Mouse (Mus musculus): ENCODE measurements around the gene Nabp2. TPM values are rescaled to one million over a fixed set of nuclear protein-coding genes. Genes with fewer than 3 reads are reported as not detected.

Gene Nabp2
- polyA plus RNA-seq, 1 experiment from 2014 or later: 60.1 TPM

GRCm38 (mm10) chr10:128400338-128400737 is 11.0 kb downstream of the Nabp2 start:
- 23% methylated on average over 5 of the region's 5 CpGs for WGBS
- Histone ChIP-seq H3K27ac (no peak overlapping the region), H3K4me3 (no peak overlapping the region), H3K9ac (no peak overlapping the region), H3K4me1 (peaks cover 13% of the 10 kb centered on the region), H3K9me3 (no peaks in the 10 kb centered on the region), H3K4me2 (no peak overlapping the region), H3K36me3 (peaks cover 25% of the 10 kb centered on the region), H3K27me3 (no peaks in the 10 kb centered on the region)
- no peak; the same call in 1 of the 2 replicates for ATAC-seq (ENCODE audit: insufficient number of reproducible peaks, low FRiP score, low TSS enrichment, low read depth)

- Histone ChIP-seq H3K36me3 (peaks cover 50% of the 10 kb centered on the region), H3K4me1 (peaks cover 17% of the 10 kb centered on the region), H3K27me3 (no peaks in the 10 kb centered on the region), H3K27ac (no peak overlapping the region), H3K9me3 (no peaks in the 10 kb centered on the region), H3K4me2 (no peak overlapping the region), H3K4me3 (no peak overlapping the region), H3K9ac (no peak overlapping the region)
- ATAC-seq (ENCODE audit: insufficient number of reproducible peaks, low FRiP score, low TSS enrichment, low read depth): no peak
- 57% methylated on average over 7 of the region's 7 CpGs for WGBS
Measured at GRCm38 (mm10) chr10:128397466-128397865, 13.8 kb downstream of the Nabp2 start.

GRCm38 (mm10) chr10:128396716-128397264 is 14.5 kb downstream of the Nabp2 start:
- Histone ChIP-seq H3K4me2 (no peak overlapping the region), H3K27ac (no peak overlapping the region), H3K4me3 (no peak overlapping the region), H3K9me3 (no peaks in the 10 kb centered on the region), H3K4me1 (peaks cover 17% of the 10 kb centered on the region), H3K36me3 (peaks cover 57% of the 10 kb centered on the region), H3K27me3 (no peaks in the 10 kb centered on the region), H3K9ac (no peak overlapping the region)
- 69% methylated on average over 10 of the region's 10 CpGs for WGBS
- ATAC-seq (ENCODE audit: insufficient number of reproducible peaks, low FRiP score, low TSS enrichment, low read depth): no peak

- 68% methylated on average over 11 of the region's 11 CpGs for WGBS
Measured at GRCm38 (mm10) chr10:128396017-128396673, 15.1 kb downstream of the Nabp2 start.

GRCm38 (mm10) chr10:128391850-128392249 is 19.4 kb downstream of the Nabp2 start:
- no peak overlapping the region for H3K4me3 ChIP-seq
- H3K4me1 ChIP-seq: peaks cover 7% of the 10 kb centered on the region
- no peak overlapping the region for H3K4me2 ChIP-seq
- WGBS: 85% methylated on average over 6 of the region's 6 CpGs
- H3K9ac ChIP-seq: no peak overlapping the region
- no peaks in the 10 kb centered on the region for H3K27me3 ChIP-seq
- H3K9me3 ChIP-seq: no peaks in the 10 kb centered on the region
- no peak for ATAC-seq (ENCODE audit: insufficient number of reproducible peaks, low FRiP score, low TSS enrichment, low read depth)
- peaks cover 97% of the 10 kb centered on the region for H3K36me3 ChIP-seq
- H3K27ac ChIP-seq: no peak overlapping the region

More at GRCm38 (mm10) chr10:128396017-128396673, 15.1 kb downstream of the Nabp2 start:
- Histone ChIP-seq H3K27ac (no peak overlapping the region), H3K4me3 (no peak overlapping the region), H3K9me3 (no peaks in the 10 kb centered on the region), H3K36me3 (peaks cover 64% of the 10 kb centered on the region), H3K9ac (no peak overlapping the region), H3K27me3 (no peaks in the 10 kb centered on the region), H3K4me2 (no peak overlapping the region), H3K4me1 (peaks cover 17% of the 10 kb centered on the region)
- ATAC-seq (ENCODE audit: insufficient number of reproducible peaks, low FRiP score, low TSS enrichment, low read depth): no peak

- peaks cover 4% of the 10 kb centered on the region for H3K4me1 ChIP-seq
- H3K36me3 ChIP-seq: peaks cover 97% of the 10 kb centered on the region
- H3K4me3 ChIP-seq: no peak overlapping the region
- no peak overlapping the region for H3K9ac ChIP-seq
- no peaks in the 10 kb centered on the region for H3K9me3 ChIP-seq
- H3K27ac ChIP-seq: no peak overlapping the region
- WGBS: 88% methylated on average over 12 of the region's 12 CpGs
- H3K27me3 ChIP-seq: no peaks in the 10 kb centered on the region
- no peak for ATAC-seq (ENCODE audit: insufficient number of reproducible peaks, low FRiP score, low TSS enrichment, low read depth)
- H3K4me2 ChIP-seq: no peak overlapping the region
Measured at GRCm38 (mm10) chr10:128390366-128390765, 20.9 kb downstream of the Nabp2 start.

- Histone ChIP-seq H3K36me3 (peaks cover 99% of the 10 kb centered on the region), H3K4me1 (peaks cover under 1% of the 10 kb centered on the region), H3K9ac (no peak overlapping the region), H3K4me3 (no peak overlapping the region), H3K4me2 (no peak overlapping the region), H3K27me3 (no peaks in the 10 kb centered on the region), H3K27ac (no peak overlapping the region), H3K9me3 (no peaks in the 10 kb centered on the region)
- 86% methylated on average over 6 of the region's 6 CpGs for WGBS
- no peak for ATAC-seq (ENCODE audit: insufficient number of reproducible peaks, low FRiP score, low TSS enrichment, low read depth)
Measured at GRCm38 (mm10) chr10:128389570-128389969, 21.7 kb downstream of the Nabp2 start.

GRCm38 (mm10) chr10:128388941-128389340 is 22.4 kb downstream of the Nabp2 start:
- Histone ChIP-seq H3K4me3 (no peak overlapping the region), H3K4me2 (no peak overlapping the region), H3K4me1 (no peaks in the 10 kb centered on the region), H3K27ac (no peak overlapping the region), H3K27me3 (no peaks in the 10 kb centered on the region), H3K9me3 (no peaks in the 10 kb centered on the region), H3K9ac (no peak overlapping the region), H3K36me3 (peaks cover 99% of the 10 kb centered on the region)
- 91% methylated on average over 14 of the region's 14 CpGs for WGBS
- ATAC-seq (ENCODE audit: insufficient number of reproducible peaks, low FRiP score, low TSS enrichment, low read depth): no peak

- H3K4me3 ChIP-seq: no peak overlapping the region
- 86% methylated on average over 7 of the region's 7 CpGs for WGBS
Measured at GRCm38 (mm10) chr10:128385902-128386301, 25.4 kb downstream of the Nabp2 start.

GRCm38 (mm10) chr10:128382482-128382881 is 28.8 kb downstream of the Nabp2 start:
- no peak overlapping the region for H3K27ac ChIP-seq
- peaks cover 92% of the 10 kb centered on the region for H3K36me3 ChIP-seq
- WGBS: 81% methylated on average over 8 of the region's 8 CpGs
- no peaks in the 10 kb centered on the region for H3K27me3 ChIP-seq
- H3K4me1 ChIP-seq: peaks cover 20% of the 10 kb centered on the region
- H3K9ac ChIP-seq: no peak overlapping the region
- H3K4me2 ChIP-seq: no peak overlapping the region
- H3K9me3 ChIP-seq: no peaks in the 10 kb centered on the region
- no peak overlapping the region for H3K4me3 ChIP-seq
- no peak for ATAC-seq (ENCODE audit: insufficient number of reproducible peaks, low FRiP score, low TSS enrichment, low read depth)

More at GRCm38 (mm10) chr10:128385902-128386301, 25.4 kb downstream of the Nabp2 start:
- Histone ChIP-seq H3K27ac (no peak overlapping the region), H3K4me1 (no peaks in the 10 kb centered on the region), H3K9ac (no peak overlapping the region), H3K4me2 (no peak overlapping the region), H3K27me3 (no peaks in the 10 kb centered on the region), H3K9me3 (no peaks in the 10 kb centered on the region), H3K36me3 (peaks cover 98% of the 10 kb centered on the region)
- ATAC-seq (ENCODE audit: insufficient number of reproducible peaks, low FRiP score, low TSS enrichment, low read depth): no peak

GRCm38 (mm10) chr10:128380565-128380964 is 30.7 kb downstream of the Nabp2 start:
- no peak for ATAC-seq (ENCODE audit: insufficient number of reproducible peaks, low FRiP score, low TSS enrichment, low read depth)
- Histone ChIP-seq H3K4me2 (no peak overlapping the region), H3K9ac (no peak overlapping the region), H3K27me3 (no peaks in the 10 kb centered on the region), H3K36me3 (peaks cover 72% of the 10 kb centered on the region), H3K4me3 (no peak overlapping the region), H3K4me1 (peaks cover 26% of the 10 kb centered on the region), H3K9me3 (no peaks in the 10 kb centered on the region), H3K27ac (no peak overlapping the region)
- whole genome bisulfite sequencing: 89% methylated on average over 5 of the region's 5 CpGs

GRCm38 (mm10) chr10:128379260-128379659 is 32.0 kb downstream of the Nabp2 start:
- Histone ChIP-seq H3K36me3 (peaks cover 59% of the 10 kb centered on the region), H3K27ac (no peak overlapping the region), H3K9ac (no peak overlapping the region), H3K4me2 (no peak overlapping the region), H3K9me3 (no peaks in the 10 kb centered on the region), H3K27me3 (no peaks in the 10 kb centered on the region), H3K4me3 (no peak overlapping the region), H3K4me1 (peaks cover 26% of the 10 kb centered on the region)
- ATAC-seq (ENCODE audit: insufficient number of reproducible peaks, low FRiP score, low TSS enrichment, low read depth): no peak
- WGBS: 93% methylated on average over 7 of the region's 7 CpGs

Measured in limb, embryonic 15.5 days (tissue).